Mouse (Mus musculus) erythroblast, embryonic 14.5 days (primary cell): ENCODE results near the gene Chsy1.

Source experiments
- GATA1 ChIP-seq: IDR thresholded peaks from 2 replicates; pipeline ENCODE4 v1.6.1; 2012; ENCODE audit warnings: low read length, inconsistent platforms, mixed read lengths
- TAL1 ChIP-seq: IDR thresholded peaks from 3 replicates; pipeline ENCODE4 v1.6.1; 2012; ENCODE audit warnings: low read length, inconsistent platforms, mixed read lengths

GRCm38 (mm10) chr7:66182075-66182715, 72.9 kb downstream of the Chsy1 start:
- no peak for TF ChIP-seq TAL1
- TF ChIP-seq GATA1, result no peak
